Mouse (Mus musculus) megakaryocyte, embryonic 14.5 days (primary cell): ENCODE results near the gene Mrtfa.

Experiments used
- FLI1 ChIP-seq: IDR thresholded peaks from 2 replicates; pipeline ENCODE4 v1.6.1; 2012; ENCODE audit warnings: low read length, inconsistent platforms, mixed read lengths
- GATA1 ChIP-seq: IDR thresholded peaks from 3 replicates; pipeline ENCODE4 v1.6.1; 2012; ENCODE audit warnings: mixed read lengths, low read length, inconsistent platforms, borderline replicate concordance

- TF ChIP-seq FLI1 (no peak), GATA1 (no peak)
Measured at GRCm38 (mm10) chr15:80989712-80990111, 200.8 kb downstream of the Mrtfa start.
